Mouse (Mus musculus) stomach, postnatal 0 days (tissue): ENCODE measurements at regions not wholly inside any gene's neighbourhood (a gene's known extent, or its start where the extent isn't known, plus 50 kb on each side); places are given as distances from the start of the nearest gene placed in this dataset.

Experiments used
- CTCF ChIP-seq: IDR thresholded peaks from 2 replicates; pipeline ENCODE4 v1.5.1; 2016; ENCODE audit warnings: antibody characterized with exemption, low read depth, mild to moderate bottlenecking, moderate library complexity
- EP300 ChIP-seq: optimal IDR thresholded peaks from 2 replicates; pipeline ENCODE3; 2016; ENCODE audit warnings: antibody characterized with exemption

DNA sequence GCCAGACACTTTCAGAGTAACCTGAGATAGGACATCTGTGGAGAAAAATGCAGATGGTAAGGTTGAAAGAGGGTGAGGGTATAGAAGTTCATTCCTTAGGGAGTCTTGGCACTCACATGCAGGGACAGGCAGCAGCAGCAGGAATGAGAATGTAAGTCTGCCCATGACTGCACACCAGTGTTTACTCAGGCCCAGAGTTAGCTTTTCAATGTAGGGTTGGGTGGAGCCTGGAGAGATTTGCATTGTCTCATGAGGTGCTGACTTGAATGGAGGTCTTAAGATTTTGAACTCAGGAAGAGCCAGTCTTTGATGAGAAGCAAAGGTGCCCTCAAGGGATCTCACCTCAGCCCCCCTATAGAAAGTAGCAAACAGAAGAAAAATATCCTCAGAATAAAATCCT is 918.9 kb downstream of the Adam6a start:
- TF ChIP-seq CTCF, result no peak
- TF ChIP-seq EP300, result no peak
